Comparison of ENCODE assay signal across 13 mouse cellular contexts in genomic region chr13:35500891-35501290, GRCm38 (mm10).
DNase-seq lines count a peak whose midpoint lies in the region; ATAC-seq and TF ChIP-seq lines count a peak whose summit lies in the region.
"Had no signal": no experiment of that assay in that cellular context is flagged by ENCODE, and none has a peak within 500 bp of the region (broad histone marks: within the 10 kb centered on the region; RNA-seq: fewer than 3 reads in every experiment).

No protein-coding gene starts in this region.

- H3K4me2 ChIP-seq in embryonic facial prominence, embryonic 11.5 days (ENCODE audit: low read depth, low read length), result no peak overlapping the region
- no peak overlapping the region for H3K4me2 ChIP-seq in limb, embryonic 11.5 days (ENCODE audit: low read depth, severe bottlenecking)
- H3K4me2 ChIP-seq: heart, embryonic 12.5 days had no signal

- no peaks in the 10 kb centered on the region for H3K27me3 ChIP-seq in embryonic facial prominence, embryonic 11.5 days (ENCODE audit: control insufficient read depth, insufficient read depth, low read length)
- H3K27me3 ChIP-seq in limb, embryonic 11.5 days (ENCODE audit: control insufficient read depth, insufficient read depth, low read length), result no peaks in the 10 kb centered on the region
- H3K27me3 ChIP-seq: heart, embryonic 12.5 days had no signal

- no peak overlapping the region for H3K9ac ChIP-seq in embryonic facial prominence, embryonic 11.5 days (replicated peaks; ENCODE audit: low read length)
- no peak overlapping the region for H3K9ac ChIP-seq in limb, embryonic 11.5 days (ENCODE audit: low read length)
- H3K9ac ChIP-seq: heart, embryonic 12.5 days had no signal

- no peak for ATAC-seq in embryonic facial prominence, embryonic 11.5 days (replicated peaks; ENCODE audit: insufficient number of reproducible peaks, low FRiP score, low TSS enrichment, low read depth)
- ATAC-seq in limb, embryonic 11.5 days (ENCODE audit: insufficient number of reproducible peaks, low FRiP score, low TSS enrichment, low read depth), result peak; percentile 31; the same call in 1 of the 2 replicates
- ATAC-seq: activated CD4-positive, CD25-positive, alpha-beta regulatory T cell, adult 4 months had no signal

- no peaks in the 10 kb centered on the region for H3K36me3 ChIP-seq in embryonic facial prominence, embryonic 11.5 days (replicated peaks; ENCODE audit: control insufficient read depth, insufficient read depth, low read depth, low read length)
- no peaks in the 10 kb centered on the region for H3K36me3 ChIP-seq in limb, embryonic 11.5 days (ENCODE audit: control insufficient read depth, insufficient read depth, low read length)
- H3K36me3 ChIP-seq: heart, embryonic 12.5 days had no signal

- WGBS in embryonic facial prominence, embryonic 11.5 days, result 43% methylated on average over 5 of the region's 5 CpGs
- 15% methylated on average over 5 of the region's 5 CpGs for WGBS in limb, embryonic 11.5 days

- H3K27ac ChIP-seq in layer of hippocampus, adult 2 months, result peak overlapping the region; percentile 58; the same call in 1 of the 2 replicates
- no peak overlapping the region for H3K27ac ChIP-seq in embryonic facial prominence, embryonic 11.5 days (replicated peaks; ENCODE audit: low read depth, low read length)
- no peak overlapping the region for H3K27ac ChIP-seq in limb, embryonic 11.5 days (replicated peaks; ENCODE audit: low read depth, low read length)
- no peak overlapping the region for H3K27ac ChIP-seq in gastrocnemius, adult 2 months

- intact Hi-C loops in gastrocnemius, adult 2 months (cut with DNase I), result loop anchor here (5.0 kb wide), 2 partner anchors 121 to 241 kb away; no protein-coding TSS in a partner anchor

- no peaks in the 10 kb centered on the region for H3K4me1 ChIP-seq in embryonic facial prominence, embryonic 11.5 days (ENCODE audit: control insufficient read depth, insufficient read depth, low read length)
- peaks cover 16% of the 10 kb centered on the region for H3K4me1 ChIP-seq in limb, embryonic 11.5 days (ENCODE audit: control insufficient read depth, insufficient read depth, low read length)
- H3K4me1 ChIP-seq: heart, embryonic 12.5 days had no signal

- no peak overlapping the region for H3K4me3 ChIP-seq in layer of hippocampus, adult 2 months
- no peak overlapping the region for H3K4me3 ChIP-seq in embryonic facial prominence, embryonic 11.5 days (ENCODE audit: low read depth, low read length)
- H3K4me3 ChIP-seq in limb, embryonic 11.5 days (ENCODE audit: low read depth, low read length), result no peak overlapping the region
- H3K4me3 ChIP-seq in gastrocnemius, adult 2 months, result no peak overlapping the region
- H3K4me3 ChIP-seq: heart, embryonic 12.5 days; myocyte had no signal

- TF ChIP-seq CTCF in layer of hippocampus, adult 2 months (conservative IDR thresholded peaks at IDR 0.05), result no peak
- no peak for TF ChIP-seq CTCF in gastrocnemius, adult 2 months (IDR thresholded peaks at IDR 0.05)

- no peak for DNase-seq in layer of hippocampus, adult 2 months (ENCODE audit: low spot score in 2 of 2)
- DNase-seq in layer of hippocampus, adult 11-12 months (ENCODE audit: low spot score), result no peak
- peak; percentile 3 for DNase-seq in embryonic facial prominence, embryonic 11.5 days (ENCODE audit: low spot score)
- peak; percentile 35 for DNase-seq in limb, embryonic 11.5 days (ENCODE audit: low spot score)
- peak; percentile 19 for DNase-seq in right cerebral cortex, postnatal 4 days
- no peak for DNase-seq in gastrocnemius, adult 2 months
- no peak for DNase-seq in B cell, adult 2 months
- DNase-seq: kidney, adult 18-20 months; lung, postnatal 36 days; thymus, adult 2 months had no signal

- H3K9me3 ChIP-seq in embryonic facial prominence, embryonic 11.5 days (replicated peaks; ENCODE audit: control insufficient read depth, low read length), result no peaks in the 10 kb centered on the region
- no peaks in the 10 kb centered on the region for H3K9me3 ChIP-seq in limb, embryonic 11.5 days (ENCODE audit: control insufficient read depth, low read length)
- H3K9me3 ChIP-seq: heart, embryonic 12.5 days had no signal

Comparison
In these comparisons a context has a peak if more than half of its experiments do, and no peak if none do; other contexts are left out.
1. DNase-seq: peak in embryonic facial prominence, embryonic 11.5 days (single experiment), limb, embryonic 11.5 days (single experiment) and right cerebral cortex, postnatal 4 days (single experiment); none in layer of hippocampus, adult 2 months (0 of 2), layer of hippocampus, adult 11-12 months (single experiment), gastrocnemius, adult 2 months (single experiment) and B cell, adult 2 months (0 of 2).